Mouse (Mus musculus): Measurements from ENCODE around the gene Med9.

The Med9 gene

GRCm38 (mm10) chr11:60003811-60004210 lies 55.8 kb downstream of the Med9 start:
- no peak for DNase-seq

GRCm38 (mm10) chr11:60004716-60005115 lies 56.7 kb downstream of the Med9 start:
- no peak for DNase-seq

GRCm38 (mm10) chr11:60005866-60006265 lies 57.9 kb downstream of the Med9 start:
- DNase-seq, result no peak

- no peak for DNase-seq
Observed at GRCm38 (mm10) chr11:60009451-60009850, 61.4 kb downstream of the Med9 start.

GRCm38 (mm10) chr11:60011516-60011915 lies 63.5 kb downstream of the Med9 start:
- no peak for DNase-seq

All from right cerebral cortex, postnatal 4 days (tissue).